Mouse (Mus musculus) T-cell, adult 66 days (primary cell): ENCODE measurements around the gene Copg1. TPM values are rescaled to one million over a fixed set of nuclear protein-coding genes. Genes with fewer than 3 reads are reported as not detected.

ENCODE experiments used
- total RNA-seq, 2 experiments: library from RNA; stranded (reverse); gene quantifications; 3 replicates in 1 of 2; 4 replicates in 1 of 2; pipeline ENCODE4 v1.2.4; 2023

The Copg1 gene
- 100 to 1,000 TPM; 174 to 183 TPM for total RNA-seq

DNA sequence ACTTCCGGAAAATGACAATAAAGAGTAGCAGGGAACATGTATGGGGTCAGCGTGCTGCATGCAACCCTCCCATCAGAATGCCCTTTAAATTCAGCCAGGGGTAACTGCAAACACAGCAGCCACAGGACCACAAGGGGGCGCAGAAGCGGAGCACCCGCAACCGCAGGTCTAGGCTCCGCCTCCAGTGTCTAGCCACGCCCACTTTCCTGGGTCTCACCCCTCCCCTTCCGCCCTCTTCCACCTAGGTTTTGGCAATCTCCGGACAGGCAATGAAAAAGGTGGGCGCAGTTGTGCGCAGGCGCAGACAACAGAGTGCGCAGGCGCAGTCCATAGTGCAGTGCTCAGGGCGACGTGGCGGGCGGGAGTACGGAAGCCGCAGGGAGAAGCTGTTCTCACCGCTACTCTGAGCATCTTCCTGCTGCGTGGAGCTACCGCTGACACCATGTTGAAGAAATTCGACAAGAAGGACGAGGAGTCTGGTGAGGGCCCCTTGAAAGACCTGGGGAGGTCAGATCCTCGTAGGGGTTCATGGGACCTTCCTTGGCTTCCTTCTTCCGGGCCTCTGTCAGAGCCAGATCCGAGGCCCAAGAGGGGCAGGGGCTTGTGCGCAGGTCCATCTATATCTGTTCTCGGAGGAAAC is at the start of gene Copg1:
Gene Copg1, plus strand, starts transcription at position 221 of the 640 bp plus-strand sequence.

DNA sequence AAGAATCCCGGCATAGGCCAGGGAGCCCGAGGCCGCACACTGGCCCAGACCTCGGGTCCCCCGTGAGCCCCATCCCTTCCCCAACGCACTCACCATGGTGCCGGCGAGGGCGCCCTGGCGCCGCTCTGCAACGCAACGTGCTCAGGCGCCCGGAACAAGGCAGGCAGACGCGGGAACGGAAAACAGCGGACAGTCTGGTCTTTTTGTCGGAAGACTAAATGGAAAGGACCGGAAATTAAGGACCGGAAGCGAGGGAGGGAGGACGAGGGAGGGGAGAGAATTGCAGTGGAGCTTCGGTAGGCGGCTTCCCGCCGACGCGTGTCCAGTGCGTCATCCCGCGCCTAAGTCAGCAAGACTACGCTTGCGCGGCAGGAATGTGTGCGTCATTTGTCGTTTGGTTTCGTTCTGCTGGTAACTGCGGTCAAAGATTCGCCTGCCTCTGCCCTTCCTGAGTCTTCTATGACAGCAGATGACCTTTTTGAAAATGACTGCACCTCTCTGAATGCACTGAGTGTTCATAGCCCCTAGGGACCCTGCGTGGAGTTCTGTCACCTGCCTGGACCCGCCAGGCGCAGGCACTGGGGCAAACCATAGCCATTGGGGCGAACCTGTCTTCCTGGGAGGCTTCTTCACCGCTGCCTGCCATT is 48.9 kb upstream of the Copg1 start, which contains the start of gene Isy1:
Gene Isy1, minus strand, starts transcription at position 248 of the 647 bp plus-strand sequence.

DNA sequence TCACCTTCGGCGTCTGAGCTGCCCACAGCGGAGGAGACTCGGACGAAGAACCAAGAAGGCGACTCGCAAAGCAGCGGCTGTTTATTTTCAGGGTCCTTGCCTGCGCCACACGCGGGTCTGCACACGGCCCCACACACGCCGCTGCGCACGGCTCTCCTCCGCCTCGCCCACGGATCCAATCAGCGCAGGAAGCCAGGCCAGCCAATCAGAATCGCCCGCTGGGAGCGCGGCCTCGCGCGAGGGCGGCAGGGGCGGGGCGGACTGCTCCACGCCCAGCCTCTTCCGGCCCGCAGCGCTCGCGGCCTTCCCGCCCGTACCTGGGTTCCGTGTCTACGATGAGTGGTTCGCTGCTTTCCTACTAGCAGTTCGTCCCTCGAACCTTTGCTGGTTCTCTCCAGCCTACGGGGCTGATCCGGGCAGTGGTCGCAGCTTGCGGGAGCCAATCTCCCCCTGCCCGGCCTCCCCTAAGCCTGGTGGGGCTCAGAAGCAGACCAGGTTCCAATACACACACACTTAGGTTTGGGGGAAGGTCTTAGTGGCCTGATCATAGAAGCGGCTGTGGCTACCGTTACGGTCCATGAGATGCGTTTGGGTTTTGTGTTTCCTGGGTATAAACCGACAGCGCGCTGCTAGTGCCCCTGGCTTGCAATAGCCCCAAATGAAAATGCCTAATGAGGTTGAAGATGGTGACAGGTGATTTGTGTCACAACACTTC is 36.6 kb upstream of the Copg1 start, which contains the start of gene Cnbp:
Gene Cnbp, minus strand, starts transcription at position 207 of the 715 bp plus-strand sequence.

DNA sequence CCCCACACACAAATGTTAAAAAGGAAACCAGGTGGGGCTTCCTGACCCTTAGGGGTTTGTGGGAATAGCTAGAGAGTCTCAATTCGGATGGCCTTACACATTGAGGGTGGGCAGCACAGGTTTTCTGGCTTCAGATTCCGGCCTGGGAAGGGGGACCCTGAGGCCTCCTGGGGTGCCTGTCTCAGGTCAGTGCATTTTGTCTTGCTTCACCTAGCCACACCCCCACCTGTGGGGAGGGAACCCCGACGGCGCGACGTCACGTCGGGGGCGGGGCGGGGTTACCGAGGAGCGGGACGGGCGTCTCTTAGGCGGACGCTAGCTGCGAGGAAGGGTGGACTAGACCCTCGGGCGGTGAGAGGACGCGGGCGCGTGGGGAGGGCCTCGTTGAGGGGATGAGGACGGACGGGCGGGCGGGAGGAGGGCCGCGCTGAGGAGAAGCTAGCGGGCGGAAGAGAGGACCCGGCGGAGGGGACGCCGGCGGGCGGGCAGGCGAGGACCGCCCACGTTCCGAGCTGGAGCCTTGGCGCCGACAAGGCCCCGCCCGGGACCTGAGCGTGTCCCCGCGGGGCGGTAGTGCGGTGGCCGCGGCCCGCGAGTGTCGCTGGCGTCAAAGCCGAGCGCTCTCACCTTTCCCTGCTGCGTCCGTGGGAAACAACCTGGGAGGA is 26.2 kb downstream of the Copg1 start, which contains the start of gene Hmces:
Gene Hmces, plus strand, starts transcription at position 275 of the 665 bp plus-strand sequence.

Other genes starting within 250 kb of the Copg1 start
- gene Aplf, start 215.6 kb upstream of the Copg1 start, total RNA-seq: 1 to 10 TPM; 4.4 to 5.5 TPM
- gene Efcc1, start 156.9 kb upstream of the Copg1 start, total RNA-seq: not detected
- not detected for gene Gp9, start 109.7 kb upstream of the Copg1 start, total RNA-seq
- 10 to 100 TPM; 39.3 to 40.9 TPM for gene Rab43, start 75.7 kb upstream of the Copg1 start, total RNA-seq
- 1 to 10 TPM; 4.9 to 8.7 TPM for gene Gm45140, start 52.0 kb upstream of the Copg1 start, total RNA-seq
- gene Isy1, start 49.0 kb upstream of the Copg1 start, total RNA-seq: 100 to 1,000 TPM in 1 of 2 experiments, 10 to 100 TPM in 1; 99.2 to 114 TPM
- gene Cnbp, start 36.7 kb upstream of the Copg1 start, total RNA-seq: 100 to 1,000 TPM; 530 to 534 TPM
- gene Hmces, start 26.1 kb downstream of the Copg1 start, total RNA-seq: 10 to 100 TPM; 33.2 to 38.7 TPM
- gene H1fx, start 93.8 kb downstream of the Copg1 start, total RNA-seq: 1 to 10 TPM; 1.5 to 1.6 TPM
- gene Rab7, start 157.5 kb downstream of the Copg1 start, total RNA-seq: 100 to 1,000 TPM; 141 to 159 TPM
- 100 to 1,000 TPM; 115 to 123 TPM for gene Rpn1, start 196.7 kb downstream of the Copg1 start, total RNA-seq